Mouse (Mus musculus) urinary bladder, postnatal 10 days (tissue): Measurements from ENCODE around the gene 6430550D23Rik.
A peak's percentile ranks its signal among the peaks of the same experiment; 100 is the strongest.
"Not testable (repeated sequence)": the region's sequence is repeated elsewhere in the genome, so short reads cannot be mapped to it uniquely, and the experiment has no call there.

Source experiments
- DNase-seq: peaks from one replicate; pipeline ENCODE4 v3.0.0; 2022; ENCODE audit warnings: low spot score

The 6430550D23Rik gene

GRCm38 (mm10) chr2:155952006-155952405 is 55.8 kb downstream of the 6430550D23Rik start:
- no peak for DNase-seq

- DNase-seq = no peak
Observed at GRCm38 (mm10) chr2:155949362-155949761, 58.4 kb downstream of the 6430550D23Rik start.

- no peak for DNase-seq
Observed at GRCm38 (mm10) chr2:155947390-155948002, 60.3 kb downstream of the 6430550D23Rik start.

GRCm38 (mm10) chr2:155946499-155946898 is 61.3 kb downstream of the 6430550D23Rik start:
- DNase-seq = no peak

GRCm38 (mm10) chr2:155946069-155946468 is 61.7 kb downstream of the 6430550D23Rik start:
- DNase-seq = no peak

GRCm38 (mm10) chr2:155945580-155945979 is 62.2 kb downstream of the 6430550D23Rik start:
- no peak for DNase-seq

DNA sequence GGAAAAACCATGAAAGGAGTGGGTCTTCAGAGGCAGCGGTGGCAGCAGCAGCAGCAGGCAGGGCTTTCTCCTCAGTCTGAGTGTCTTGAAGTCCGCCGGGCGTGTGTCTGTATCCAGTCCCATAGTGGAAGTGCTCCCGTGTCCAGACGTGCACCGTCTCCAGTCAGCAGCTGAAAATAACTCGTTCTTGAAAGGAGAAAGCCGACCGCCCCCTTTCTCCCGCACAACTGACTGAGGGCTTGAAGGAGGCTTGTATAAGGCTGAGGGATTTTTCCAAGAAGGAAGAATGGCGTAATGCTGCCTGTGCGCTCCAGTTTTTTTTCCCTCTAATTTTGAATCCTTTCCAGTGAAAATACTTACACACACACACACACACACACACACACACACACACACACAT is 62.7 kb downstream of the 6430550D23Rik start, which contains the start of gene Gdf5:
Gdf5 (minus strand) TSS at position 244 of the 400 bp plus-strand sequence.
- DNase-seq = no peak

DNA sequence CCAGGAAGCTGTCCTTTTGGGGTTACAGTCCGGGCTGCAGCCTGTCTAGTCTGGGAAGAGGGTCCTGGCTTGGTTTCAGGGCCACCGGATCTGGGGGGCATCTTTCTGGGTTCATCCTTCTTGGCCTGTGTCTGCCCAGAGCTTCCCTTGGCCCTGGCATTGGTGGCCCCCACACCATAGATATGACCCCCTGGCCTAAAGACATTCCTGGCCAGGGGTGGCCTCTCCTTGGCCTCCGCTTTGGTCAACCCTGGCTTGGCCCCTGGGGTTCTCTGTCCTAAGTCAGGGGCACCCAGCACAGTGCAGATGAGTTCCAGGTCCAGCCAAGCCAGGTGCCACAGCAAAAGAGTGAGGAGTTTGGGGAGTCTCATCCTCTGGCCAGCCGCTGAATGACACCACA is 63.1 kb downstream of the 6430550D23Rik start:
- no peak for DNase-seq

DNA sequence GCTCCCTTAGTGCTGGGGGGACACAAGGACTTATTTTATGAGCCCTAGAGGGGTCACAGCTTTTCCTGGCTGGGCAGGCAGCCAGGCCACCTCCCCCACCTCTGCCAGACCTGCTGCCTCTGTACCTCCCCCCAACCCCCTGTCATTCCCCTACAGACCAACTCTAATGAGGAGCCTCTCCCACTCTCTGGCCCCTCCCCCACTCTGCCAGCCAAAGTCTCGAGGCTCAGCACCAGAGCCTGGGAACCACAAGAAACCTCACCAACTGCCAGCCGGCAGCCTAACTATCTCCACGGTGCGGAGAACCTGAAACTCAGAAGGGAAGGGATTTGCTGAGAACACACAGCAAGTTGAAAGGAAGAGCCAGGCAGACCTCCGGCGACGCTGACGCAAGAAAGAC is 64.3 kb downstream of the 6430550D23Rik start:
- DNase-seq = no peak

DNA sequence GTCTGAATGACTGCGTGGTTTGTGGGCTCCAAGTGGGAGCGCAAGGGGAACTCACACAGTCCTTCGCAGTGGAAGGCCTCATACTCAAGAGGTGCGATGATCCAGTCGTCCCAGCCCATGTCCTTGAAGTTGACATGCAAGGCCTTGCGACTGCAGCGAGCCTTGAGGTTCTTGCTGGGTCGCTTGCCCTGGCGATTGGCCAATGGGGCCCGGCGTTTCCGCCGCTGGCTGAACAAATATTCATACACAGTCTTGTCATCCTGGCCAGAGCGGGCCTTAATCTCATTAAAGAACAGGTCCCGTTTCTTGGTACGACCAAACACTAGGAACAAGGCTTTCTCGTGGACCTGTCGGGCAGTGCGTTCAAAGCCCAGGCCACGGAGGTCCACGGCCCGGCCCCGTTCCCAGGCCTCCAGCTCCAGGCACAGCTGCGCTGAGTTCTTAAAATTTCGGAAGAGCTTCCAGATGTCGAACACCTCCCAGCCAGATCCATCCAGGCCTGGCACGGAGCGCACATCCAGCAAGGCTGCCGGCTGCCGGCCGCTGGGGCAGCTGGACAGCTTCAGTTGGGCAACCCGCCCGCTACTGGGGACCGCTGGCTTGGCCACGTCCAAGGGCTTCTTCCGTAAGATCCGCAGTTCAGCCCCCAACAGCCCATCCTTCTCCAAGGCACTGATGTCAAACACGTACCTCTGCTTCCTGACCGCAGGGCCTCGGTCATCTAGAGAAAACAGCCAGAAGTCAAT is 65.9 kb downstream of the 6430550D23Rik start:
- no peak for DNase-seq

DNA sequence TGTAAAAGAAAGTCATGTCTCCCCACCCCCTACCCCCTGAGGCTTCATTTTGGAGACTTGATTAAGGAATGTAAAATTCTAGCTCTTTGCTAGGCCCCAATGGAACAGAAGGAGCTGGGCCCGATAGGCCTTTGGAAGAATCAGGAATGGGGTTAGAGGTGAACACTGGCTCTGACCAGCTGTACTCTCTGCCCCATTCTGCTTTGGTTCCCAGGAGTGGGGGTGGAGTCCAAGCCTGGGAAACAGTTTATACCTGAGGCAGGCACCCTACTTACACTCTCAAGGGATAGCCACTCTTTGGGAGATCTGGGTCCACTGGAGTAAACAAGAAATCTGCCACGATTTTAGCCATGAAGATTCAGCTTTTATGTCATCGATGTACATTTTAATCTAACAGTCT is 67.1 kb downstream of the 6430550D23Rik start, which contains the start of gene Gm15557:
Gm15557 (plus strand) TSS at position 48 of the 400 bp plus-strand sequence.
- no peak for DNase-seq

- no peak for DNase-seq
Observed at GRCm38 (mm10) chr2:155939897-155940529, 67.8 kb downstream of the 6430550D23Rik start.

DNA sequence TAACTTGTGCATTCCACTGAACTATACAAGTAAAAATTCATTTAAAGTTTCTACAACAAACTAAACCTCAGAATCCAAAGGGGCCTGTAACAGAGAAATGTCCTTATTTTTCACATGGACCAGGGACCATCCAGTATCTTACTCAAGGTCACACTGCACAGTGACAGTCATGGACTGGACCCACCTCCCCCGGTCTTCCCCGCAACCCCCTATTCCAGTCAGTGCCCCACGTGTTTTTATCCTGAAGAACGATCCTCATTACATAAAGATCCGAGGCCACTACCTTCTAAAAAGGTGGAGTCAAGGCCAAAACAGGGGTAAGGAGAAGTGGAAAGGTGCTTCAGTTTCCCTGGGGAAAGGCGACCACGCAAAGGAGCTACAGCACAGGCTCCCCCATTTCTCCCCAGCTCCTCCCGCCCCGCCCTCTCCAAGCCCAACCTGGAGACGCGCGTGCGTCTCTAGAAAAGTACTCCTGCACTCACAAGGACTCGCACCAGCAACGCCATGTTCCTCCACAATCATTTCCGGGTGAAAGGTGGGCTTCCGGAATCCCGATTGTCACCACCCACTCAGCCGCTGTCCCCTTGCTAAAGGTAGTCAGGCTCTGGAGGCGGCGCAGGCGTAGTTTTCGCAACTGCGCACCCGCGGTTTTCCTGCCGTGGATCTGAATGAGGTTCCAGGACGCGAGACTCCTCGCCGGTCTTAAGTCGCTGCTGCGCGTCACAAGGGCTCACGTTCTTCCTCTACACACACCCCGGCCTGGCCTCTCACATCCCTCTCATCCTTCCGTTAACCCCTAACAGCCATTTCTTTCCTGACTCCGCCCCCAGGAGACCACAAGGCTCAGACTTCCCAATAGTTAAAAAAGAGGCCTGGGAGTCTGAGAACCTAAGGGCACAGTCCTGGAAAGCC is 78.0 kb downstream of the 6430550D23Rik start, which contains the start of gene Uqcc1:
Uqcc1 (minus strand) TSS at position 780 of the 912 bp plus-strand sequence.
- DNase-seq = peak; percentile 61

GRCm38 (mm10) chr2:155928711-155929345 is 78.9 kb downstream of the 6430550D23Rik start:
- DNase-seq = no peak

DNA sequence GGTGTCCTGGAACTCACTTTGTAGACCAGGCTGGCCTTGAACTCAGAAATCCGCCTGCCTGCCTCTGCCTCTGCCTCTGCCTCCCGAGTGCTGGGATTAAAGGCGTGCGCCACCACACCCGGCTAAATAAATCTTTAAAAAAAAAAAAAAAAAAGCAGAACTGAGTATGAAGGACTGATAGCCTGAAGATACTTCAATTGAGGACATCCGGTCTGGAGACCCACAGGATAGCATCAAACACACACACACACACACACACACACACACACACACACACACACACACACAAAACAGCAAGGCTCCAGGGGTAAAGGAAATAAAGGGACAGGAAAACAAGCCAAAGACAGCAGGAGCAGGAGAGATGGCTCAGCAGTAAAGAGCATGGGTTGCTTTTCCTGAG is 82.6 kb downstream of the 6430550D23Rik start:
- not testable (repeated sequence) for DNase-seq
